Mouse (Mus musculus) CD8-positive naive resting alpha-beta T cell, adult 2 months (primary cell): Measurements from ENCODE around the gene Neu2.

Source experiments
- DNase-seq, 2 experiments: peaks; one replicate each; pipeline ENCODE4 v3.0.0; 2022; ENCODE audit warnings: low read depth in 2 of 2, low spot score in 2 of 2

Neu2 gene

DNA sequence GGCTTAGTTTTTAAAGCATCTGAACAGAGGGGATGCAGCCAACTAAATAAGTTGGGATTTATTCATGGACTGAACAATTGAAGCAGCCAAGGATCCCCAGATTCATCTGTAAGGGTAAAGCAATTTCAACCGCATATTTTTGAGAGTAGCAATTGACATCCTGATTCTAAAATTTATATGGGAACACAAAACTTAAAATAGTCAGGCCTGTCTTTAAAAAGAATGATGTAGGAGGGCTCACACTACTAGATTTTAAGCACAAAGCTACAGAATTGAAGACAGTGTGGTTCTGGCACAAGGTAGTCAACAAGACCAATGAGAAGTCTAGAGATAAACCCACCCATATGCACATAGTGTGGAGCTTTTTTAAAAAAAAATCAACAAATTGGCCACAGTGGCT is 27.3 kb downstream of the Neu2 start:
- no peak for DNase-seq

GRCm38 (mm10) chr1:87541614-87542013 is 31.9 kb downstream of the Neu2 start:
- no peak for DNase-seq

GRCm38 (mm10) chr1:87551008-87551407 is 41.3 kb downstream of the Neu2 start:
- no peak for DNase-seq

- DNase-seq: no peak
Measured at GRCm38 (mm10) chr1:87553586-87553985, 43.9 kb downstream of the Neu2 start.

DNA sequence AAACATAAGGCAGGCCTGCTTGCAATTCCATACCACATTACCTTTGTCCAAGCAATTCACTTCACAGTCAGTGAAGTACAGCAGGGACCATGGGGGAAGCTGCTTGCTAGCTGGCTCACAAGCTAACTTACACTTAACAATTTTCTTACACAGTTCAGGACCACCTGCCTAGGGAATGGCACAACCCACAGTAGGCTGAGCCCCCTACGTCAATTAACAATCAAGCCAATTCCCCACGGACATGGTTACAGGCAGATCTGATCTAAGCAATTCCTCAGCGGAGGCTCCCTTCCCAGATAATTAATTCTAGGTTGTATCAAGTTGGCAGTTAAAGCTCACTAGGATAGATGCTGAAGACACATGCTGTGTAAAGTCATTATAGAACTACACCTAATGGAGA is 53.3 kb downstream of the Neu2 start:
- DNase-seq: no peak

- no peak for DNase-seq
Measured at GRCm38 (mm10) chr1:87565760-87566159, 56.1 kb downstream of the Neu2 start.

DNA sequence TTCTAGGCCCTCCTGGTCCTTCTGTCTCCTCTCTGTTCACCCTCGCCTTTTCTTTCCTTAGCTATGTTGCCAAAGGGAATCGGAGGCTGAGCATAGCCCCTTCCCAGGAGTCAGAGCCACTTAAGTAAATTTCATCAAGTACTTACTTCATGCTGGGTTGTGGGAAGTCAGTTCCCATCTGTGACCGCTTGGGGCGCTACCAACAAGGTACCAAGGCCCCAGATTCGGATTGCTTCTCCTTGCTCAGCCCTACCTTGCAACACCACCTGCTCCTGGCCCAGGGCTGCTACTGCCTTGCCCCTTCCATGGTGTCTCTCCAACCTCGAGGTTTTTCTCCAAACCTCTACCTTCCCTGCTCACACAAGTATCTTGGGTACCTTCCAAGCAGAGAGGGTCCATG is 58.7 kb downstream of the Neu2 start:
- DNase-seq: peak; percentile 16 to 18

- no peak for DNase-seq
Measured at GRCm38 (mm10) chr1:87573261-87573660, 63.6 kb downstream of the Neu2 start.

DNA sequence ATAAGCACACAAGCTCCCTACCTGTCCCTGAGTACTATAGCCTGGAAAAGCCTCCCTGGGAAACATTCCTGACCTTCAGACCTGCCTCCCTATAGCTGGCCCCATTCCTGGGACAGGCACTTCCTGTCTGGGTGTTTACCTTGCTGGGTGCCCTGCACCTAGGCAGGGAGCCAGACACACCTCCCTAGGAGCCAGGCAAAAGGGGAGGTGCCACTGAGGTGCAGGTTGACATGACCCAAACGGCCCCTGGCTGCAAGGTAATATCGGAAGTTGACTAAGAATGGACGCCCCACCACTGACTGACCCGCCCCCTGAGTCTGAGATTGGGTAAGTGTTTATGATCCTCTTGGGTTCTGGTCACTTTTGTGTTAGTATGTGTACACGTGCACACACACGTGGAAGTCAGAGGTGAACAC is 64.1 kb downstream of the Neu2 start, which contains the start of gene Ngef:
Ngef (minus strand) TSS at position 71 of the 416 bp plus-strand sequence.
- DNase-seq: no peak

DNA sequence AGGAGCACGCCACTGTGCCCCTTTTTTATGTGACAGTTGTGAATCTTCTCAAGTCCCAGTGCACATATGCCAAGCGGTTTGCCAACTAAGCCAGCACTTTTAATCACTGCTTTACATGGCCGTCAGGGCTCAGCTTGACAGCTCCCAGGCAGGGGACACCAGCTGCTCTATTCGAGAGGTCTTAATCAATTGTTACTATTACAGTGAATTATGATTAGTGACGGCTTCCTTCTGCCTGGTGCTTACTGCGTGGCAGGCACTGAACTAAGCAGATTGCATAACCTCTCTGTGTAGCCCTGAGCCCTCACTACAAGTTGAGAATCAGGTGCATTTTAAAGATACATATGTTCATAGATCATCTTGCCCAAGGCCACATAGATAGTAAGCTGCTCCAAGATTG is 64.7 kb downstream of the Neu2 start:
- DNase-seq: no peak

DNA sequence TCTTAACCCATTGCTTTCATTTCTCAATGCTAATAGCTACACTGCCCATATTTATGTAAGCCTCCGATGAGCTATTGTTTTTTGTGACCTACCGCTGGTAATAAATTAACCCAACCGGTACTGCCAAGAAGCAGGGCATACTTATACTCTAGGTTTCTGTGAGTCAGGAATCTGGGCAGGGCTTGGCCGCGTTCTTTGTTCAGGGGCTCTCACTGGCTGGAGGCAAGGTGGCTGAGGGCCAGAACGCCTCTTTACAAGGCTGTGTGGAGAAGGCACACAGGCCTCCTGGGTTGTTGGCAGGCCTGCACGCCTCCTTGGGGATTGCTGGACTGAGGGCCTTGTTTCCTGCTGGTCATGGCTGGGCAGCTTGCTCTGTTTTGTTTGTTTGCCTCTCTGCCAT is 65.1 kb downstream of the Neu2 start:
- no peak for DNase-seq

DNA sequence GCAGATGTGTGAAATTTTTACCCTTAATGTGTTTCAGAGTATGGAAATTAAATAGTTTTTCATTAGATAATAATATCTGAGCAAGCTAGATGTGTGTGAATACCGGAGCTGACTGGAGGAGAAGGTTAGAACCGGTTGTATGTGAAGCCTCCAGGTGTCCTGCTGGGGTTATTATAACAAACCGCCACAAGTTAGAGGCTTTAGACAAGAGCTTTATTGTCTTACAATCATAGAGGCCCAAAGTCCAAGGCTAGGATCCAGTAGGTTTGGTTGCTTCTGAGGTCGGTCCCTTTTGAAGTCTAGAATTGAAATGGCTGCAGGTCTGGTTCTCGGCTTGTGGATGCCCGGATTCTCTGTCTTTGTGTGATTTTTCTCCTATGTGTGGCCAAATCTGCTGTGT is 69.3 kb downstream of the Neu2 start:
- no peak for DNase-seq

DNA sequence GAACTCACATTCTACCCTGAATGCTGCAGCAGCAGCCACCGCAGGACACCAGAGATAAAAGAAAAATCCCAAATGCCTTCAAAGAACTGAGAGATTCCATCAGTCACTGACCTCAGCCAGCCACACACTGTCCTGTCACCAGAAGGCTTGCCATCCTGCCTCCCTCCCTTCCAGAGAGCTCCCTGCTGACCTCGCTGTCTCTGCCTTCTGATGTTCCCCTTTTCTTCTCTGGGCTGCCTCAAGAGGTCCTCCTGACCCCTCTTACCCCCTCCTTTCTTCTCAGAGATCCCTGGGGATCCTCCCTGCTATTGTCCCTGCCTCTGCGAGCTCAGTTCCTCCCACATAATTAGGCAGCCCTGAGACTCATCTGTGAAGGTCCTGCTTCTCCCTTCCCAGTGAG is 71.1 kb downstream of the Neu2 start:
- no peak for DNase-seq

DNA sequence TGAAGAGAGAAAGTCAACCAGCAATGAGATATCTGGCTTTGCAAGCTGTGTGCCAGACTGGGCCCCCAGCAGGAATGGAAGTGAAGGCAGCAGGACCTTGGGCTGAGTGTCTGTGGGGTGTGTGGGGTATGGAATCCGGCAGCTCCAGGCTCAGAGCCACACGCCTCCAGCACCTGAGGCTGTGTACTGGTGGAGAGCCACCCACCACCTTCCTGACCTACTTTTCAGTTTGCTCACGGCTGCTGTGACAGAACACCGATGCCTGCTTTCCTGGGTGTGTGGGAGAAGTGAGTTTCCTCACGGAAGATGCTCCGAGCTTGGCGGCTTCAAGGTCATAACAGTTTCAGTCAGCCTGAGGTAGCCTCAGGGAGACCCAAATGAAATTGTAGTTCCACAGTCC is 79.5 kb downstream of the Neu2 start:
- no peak for DNase-seq

- no peak for DNase-seq
Measured at GRCm38 (mm10) chr1:87589980-87590379, 80.3 kb downstream of the Neu2 start.

DNA sequence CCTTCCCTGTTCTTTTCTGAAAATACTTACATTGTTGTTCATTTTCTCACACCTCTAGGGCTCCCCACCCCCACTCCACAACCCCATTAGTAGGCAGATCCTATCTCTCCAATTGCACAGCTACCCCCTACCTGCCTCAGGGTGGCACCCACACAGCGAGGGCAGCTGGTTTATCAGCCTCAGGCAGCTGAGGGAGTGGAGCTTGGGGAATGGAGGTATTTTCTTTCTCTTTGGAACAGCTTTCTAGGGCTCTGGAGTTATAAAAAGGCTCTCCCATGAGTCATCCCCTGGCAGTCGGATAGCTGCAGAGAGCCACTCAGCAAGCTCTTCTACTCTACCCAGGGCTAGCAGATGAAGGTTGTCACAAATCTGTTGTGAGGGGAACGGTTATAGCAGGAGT is 84.6 kb downstream of the Neu2 start:
- DNase-seq: no peak

DNA sequence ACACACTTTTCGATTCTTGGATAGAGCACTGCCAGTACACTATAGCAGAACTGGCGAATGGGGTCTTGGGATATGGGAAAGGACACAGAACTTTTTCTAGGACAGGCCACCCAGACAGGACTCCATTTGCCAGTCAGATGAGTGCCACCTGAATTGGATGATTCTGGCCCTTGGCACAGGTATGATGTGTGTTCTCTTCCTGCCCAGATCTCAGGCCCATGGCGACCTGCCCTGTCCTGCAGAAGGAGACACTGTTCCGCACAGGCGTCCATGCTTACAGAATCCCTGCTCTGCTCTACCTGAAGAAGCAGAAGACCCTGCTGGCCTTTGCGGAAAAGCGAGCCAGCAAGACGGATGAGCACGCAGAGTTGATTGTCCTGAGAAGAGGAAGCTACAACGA is 85.0 kb downstream of the Neu2 start:
- no peak for DNase-seq

GRCm38 (mm10) chr1:87600533-87600932 is 90.8 kb downstream of the Neu2 start:
- no peak for DNase-seq

- no peak for DNase-seq
Measured at GRCm38 (mm10) chr1:87601801-87602200, 92.1 kb downstream of the Neu2 start.

- DNase-seq: no peak
Measured at GRCm38 (mm10) chr1:87603389-87603788, 93.7 kb downstream of the Neu2 start.

DNA sequence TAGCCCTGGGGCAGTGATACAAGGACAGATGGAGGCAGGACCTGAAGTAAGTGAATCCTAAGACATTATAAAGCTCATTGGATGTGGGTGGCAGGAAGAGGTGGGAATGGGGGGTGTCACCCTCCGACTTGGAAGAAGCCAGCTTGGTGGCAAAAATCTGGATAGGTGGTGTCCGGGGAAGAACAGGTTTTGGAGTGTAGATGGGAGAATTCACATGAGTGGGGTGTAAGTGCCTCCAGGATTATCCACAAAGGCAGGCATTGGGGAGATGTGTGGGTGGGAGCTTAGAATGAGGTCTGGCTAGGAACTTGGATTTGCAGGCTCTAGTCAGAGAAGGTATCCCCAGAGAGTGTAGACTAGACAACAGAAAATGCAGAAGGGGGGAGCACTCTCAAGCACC is 95.6 kb downstream of the Neu2 start:
- DNase-seq: no peak

DNA sequence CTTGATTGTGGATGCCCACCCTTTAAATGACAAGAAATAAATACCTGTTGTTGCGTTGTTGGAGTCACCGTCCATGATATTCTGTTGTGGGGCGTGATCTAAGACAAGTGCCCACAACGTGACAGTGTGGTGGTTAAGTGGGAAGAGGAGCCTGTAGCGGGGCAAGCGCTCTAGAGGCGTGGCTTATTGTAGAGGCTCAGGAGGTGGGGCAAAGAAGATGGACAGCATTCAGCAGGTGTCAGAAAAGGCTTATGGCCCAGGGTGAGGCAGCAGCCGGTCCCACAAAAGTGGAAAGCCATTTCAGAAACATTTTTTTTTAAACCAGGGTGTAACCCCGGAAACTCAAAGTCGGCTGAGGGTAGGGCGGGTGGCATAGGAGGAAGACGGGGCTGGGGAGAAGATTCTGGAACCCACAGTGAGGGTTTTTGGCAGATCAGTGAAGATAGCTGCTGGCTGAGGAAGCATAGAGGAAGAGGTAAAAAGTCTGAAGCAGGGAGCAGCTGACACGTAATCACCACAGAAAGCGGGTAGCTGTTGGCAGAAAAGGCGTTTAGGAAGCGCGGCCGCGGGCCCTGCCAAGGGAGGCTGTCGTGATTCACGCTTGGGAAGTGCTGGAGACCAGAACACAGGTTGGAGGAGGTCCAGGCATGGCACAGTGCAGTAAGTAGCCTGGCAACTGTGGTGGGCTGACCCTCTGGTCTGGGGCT is 97.8 kb downstream of the Neu2 start:
- DNase-seq: peak; percentile 48 to 61

DNA sequence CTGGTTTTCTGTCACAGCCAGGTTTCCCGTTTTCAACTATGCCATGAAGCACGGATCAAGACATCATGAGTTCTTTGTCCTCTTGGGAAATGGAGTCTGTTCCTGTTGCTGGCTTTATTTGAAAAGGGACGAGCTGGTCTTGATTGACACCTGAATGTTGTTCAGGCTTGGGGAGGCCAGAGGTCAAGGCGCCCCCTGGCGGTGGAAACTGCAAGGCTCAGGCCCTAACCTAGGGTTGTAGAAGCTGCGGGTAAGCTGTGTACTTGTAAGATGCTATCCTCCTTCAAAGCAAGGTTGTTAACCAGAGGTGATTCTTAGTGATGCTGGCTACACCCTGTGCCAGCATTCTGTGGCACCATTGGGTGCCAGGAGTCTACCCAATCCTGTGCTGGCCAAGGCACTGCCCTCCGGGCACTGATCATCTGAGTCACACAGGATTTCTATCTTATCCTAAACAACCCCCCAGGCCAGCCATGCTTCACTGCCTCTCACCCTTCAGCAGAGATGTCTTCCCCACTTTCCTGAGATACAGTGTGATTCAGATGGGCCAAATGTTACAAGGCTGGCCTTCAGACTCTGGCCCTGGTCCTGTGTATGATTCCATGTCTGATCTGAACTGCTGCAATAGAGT is 98.8 kb downstream of the Neu2 start:
- peak; percentile 66 to 79 for DNase-seq
